Mouse (Mus musculus): Measurements from ENCODE around the gene Cldn12. TPM values are rescaled to one million over a fixed set of nuclear protein-coding genes. Genes with fewer than 3 reads are reported as not detected.

Gene Cldn12
- polyA plus RNA-seq (2015; fragmentation: Illumina TruSeq; extraction: RNeasy Lipid Tissue Mini Kit (QIAGEN cat#74804); ENCODE audit: insufficient read depth, low replicate concordance): 5.8 TPM

GRCm38 (mm10) chr5:5514196-5515076 is at the start of gene Cldn12:
Gene Cldn12, minus strand, starts transcription at chr5:5514958.

DNA sequence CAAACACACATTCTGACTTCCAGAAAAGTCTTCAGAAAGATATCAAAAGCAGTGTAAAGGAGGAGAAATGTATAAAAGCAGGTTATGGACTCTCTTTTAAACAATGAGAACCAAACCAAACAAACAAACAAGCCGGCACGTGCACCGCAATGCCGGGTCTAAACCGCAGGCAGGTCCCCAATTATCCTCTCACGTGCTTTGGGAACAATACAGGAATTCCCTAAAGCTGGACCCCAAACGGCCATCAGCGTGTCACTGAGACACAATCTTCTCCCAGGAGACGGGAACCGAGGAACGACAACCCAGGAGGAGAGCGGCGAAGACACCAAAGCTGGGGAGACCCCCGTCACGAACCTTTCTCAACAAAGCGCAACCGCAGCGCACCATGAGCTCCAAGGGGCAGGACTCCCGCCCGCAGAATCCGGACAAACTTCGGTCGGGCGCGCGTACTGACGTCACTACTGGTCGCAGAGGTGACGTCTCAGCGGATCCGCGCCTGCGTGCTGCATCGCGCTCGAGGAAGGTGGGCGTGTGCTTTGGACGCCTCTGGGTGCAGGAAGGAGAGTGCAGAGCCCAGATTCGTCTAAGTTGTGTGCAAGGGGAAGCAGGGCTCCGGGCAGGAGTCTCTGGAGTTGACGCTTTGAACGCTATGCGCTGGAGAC is 44.5 kb upstream of the Cldn12 start, which contains the start of gene Gtpbp10:
Gene Gtpbp10, minus strand, starts transcription at position 460 of the 662 bp plus-strand sequence.

DNA sequence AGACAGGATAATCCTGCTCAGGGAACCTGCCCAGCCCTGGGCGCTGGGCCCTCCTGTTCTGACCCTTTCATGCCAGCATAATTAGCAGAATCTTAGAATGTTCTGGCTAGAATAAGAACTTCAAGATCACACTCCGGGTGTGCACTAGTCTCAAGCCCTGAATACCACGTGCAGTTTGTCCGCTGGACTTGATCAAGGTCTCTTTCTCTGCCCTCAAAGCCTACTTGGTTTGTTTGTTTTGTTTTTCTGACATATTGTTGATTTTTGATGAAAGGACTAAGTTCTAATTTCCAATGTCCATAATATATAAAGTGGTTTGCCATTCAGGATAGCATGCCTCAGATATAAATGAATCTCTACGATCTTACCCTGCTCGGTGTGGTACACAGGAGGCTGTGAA is 35.7 kb downstream of the Cldn12 start, which contains the start of gene 1700015F17Rik:
Gene 1700015F17Rik, minus strand, starts transcription at position 101 of the 400 bp plus-strand sequence.

Other genes with a start within 250 kb of the Cldn12 start
- gene Cdk14, start 94.6 kb downstream of the Cldn12 start, polyA plus RNA-seq (2015; fragmentation: Illumina TruSeq; extraction: RNeasy Lipid Tissue Mini Kit (QIAGEN cat#74804); ENCODE audit: insufficient read depth, low replicate concordance): 20.6 TPM
- not detected for gene 1700015F17Rik, start 35.8 kb downstream of the Cldn12 start, polyA plus RNA-seq (2015; fragmentation: Illumina TruSeq; extraction: RNeasy Lipid Tissue Mini Kit (QIAGEN cat#74804); ENCODE audit: insufficient read depth, low replicate concordance)
- gene Gtpbp10, start 44.6 kb upstream of the Cldn12 start, polyA plus RNA-seq (2015; fragmentation: Illumina TruSeq; extraction: RNeasy Lipid Tissue Mini Kit (QIAGEN cat#74804); ENCODE audit: insufficient read depth, low replicate concordance): 16.6 TPM
- 0.88 TPM for gene Gm8773, start 58.8 kb upstream of the Cldn12 start, polyA plus RNA-seq (2015; fragmentation: Illumina TruSeq; extraction: RNeasy Lipid Tissue Mini Kit (QIAGEN cat#74804); ENCODE audit: insufficient read depth, low replicate concordance)
- gene Cfap69, start 149.3 kb upstream of the Cldn12 start, polyA plus RNA-seq (2015; fragmentation: Illumina TruSeq; extraction: RNeasy Lipid Tissue Mini Kit (QIAGEN cat#74804); ENCODE audit: insufficient read depth, low replicate concordance): 0.22 TPM
- gene Steap2, start 179.6 kb upstream of the Cldn12 start, polyA plus RNA-seq (2015; fragmentation: Illumina TruSeq; extraction: RNeasy Lipid Tissue Mini Kit (QIAGEN cat#74804); ENCODE audit: insufficient read depth, low replicate concordance): 1.0 TPM
- not detected for gene Steap1, start 234.4 kb upstream of the Cldn12 start, polyA plus RNA-seq (2015; fragmentation: Illumina TruSeq; extraction: RNeasy Lipid Tissue Mini Kit (QIAGEN cat#74804); ENCODE audit: insufficient read depth, low replicate concordance)